Mouse (Mus musculus) megakaryocyte, embryonic 14.5 days (primary cell): Measurements from ENCODE around the gene Gtf2f1. TPM values are rescaled to one million over a fixed set of nuclear protein-coding genes. Genes with fewer than 3 reads are reported as not detected.

ENCODE experiments used
- H3K27me3 ChIP-seq: replicated peaks from 2 replicates; pipeline ENCODE3; 2012; ENCODE audit warnings: inconsistent platforms
- H3K36me3 ChIP-seq: replicated peaks from 2 replicates; pipeline ENCODE3; 2012; ENCODE audit warnings: low read length, inconsistent platforms, mixed read lengths
- H3K4me1 ChIP-seq: 2 replicates; pipeline ENCODE4 v1.6.1; 2012; ENCODE audit warnings: inconsistent platforms
- H3K4me3 ChIP-seq: replicated peaks from 2 replicates; pipeline ENCODE3; 2012; ENCODE audit warnings: moderate library complexity, mild to moderate bottlenecking, inconsistent platforms
- H3K9me3 ChIP-seq: 2 replicates; pipeline ENCODE4 v1.6.1; 2012; ENCODE audit warnings: inconsistent platforms
- FLI1 ChIP-seq: IDR thresholded peaks from 2 replicates; pipeline ENCODE4 v1.6.1; 2012; ENCODE audit warnings: low read length, inconsistent platforms, mixed read lengths
- GATA1 ChIP-seq: IDR thresholded peaks from 3 replicates; pipeline ENCODE4 v1.6.1; 2012; ENCODE audit warnings: mixed read lengths, low read length, inconsistent platforms, borderline replicate concordance
- polyA plus RNA-seq: library from polyadenylated mRNA; stranded (reverse); fragments of >175 nt; gene quantifications from 2 replicates; pipeline ENCODE4 v1.2.3, GENCODE M21; 2012; ENCODE audit warnings: low replicate concordance; ENCODE audit not compliant: insufficient read depth

Gtf2f1 gene
- polyA plus RNA-seq, 1 experiment: 154 TPM

GRCm38 (mm10) chr17:56976531-56977390, 34.3 kb downstream of the Gtf2f1 start:
- Histone ChIP-seq H3K27me3 (peaks cover 22% of the 10 kb centered on the region), H3K4me3 (no peak overlapping the region), H3K9me3 (no peaks in the 10 kb centered on the region), H3K4me1 (peaks cover 38% of the 10 kb centered on the region), H3K36me3 (no peaks in the 10 kb centered on the region)
- TF ChIP-seq FLI1 (no peak), GATA1 (no peak)

GRCm38 (mm10) chr17:56975391-56975790, 35.7 kb downstream of the Gtf2f1 start:
- TF ChIP-seq GATA1: no peak
- no peak for TF ChIP-seq FLI1
- H3K4me1 ChIP-seq: peaks cover 38% of the 10 kb centered on the region
- no peak overlapping the region for H3K4me3 ChIP-seq
- H3K9me3 ChIP-seq: no peaks in the 10 kb centered on the region
- H3K36me3 ChIP-seq: no peaks in the 10 kb centered on the region
- H3K27me3 ChIP-seq: peaks cover 28% of the 10 kb centered on the region

- Histone ChIP-seq H3K4me1 (peaks cover 31% of the 10 kb centered on the region), H3K36me3 (no peaks in the 10 kb centered on the region), H3K27me3 (peaks cover 33% of the 10 kb centered on the region), H3K9me3 (no peaks in the 10 kb centered on the region), H3K4me3 (no peak overlapping the region)
- no peak for TF ChIP-seq GATA1
- no peak for TF ChIP-seq FLI1
Measured at GRCm38 (mm10) chr17:56974708-56975240, 36.3 kb downstream of the Gtf2f1 start.

GRCm38 (mm10) chr17:56973956-56974707, 37.0 kb downstream of the Gtf2f1 start:
- H3K9me3 ChIP-seq: no peaks in the 10 kb centered on the region

GRCm38 (mm10) chr17:56970081-56970480, 41.0 kb downstream of the Gtf2f1 start:
- Histone ChIP-seq H3K36me3 (no peaks in the 10 kb centered on the region), H3K4me1 (no peaks in the 10 kb centered on the region), H3K27me3 (peaks cover 25% of the 10 kb centered on the region), H3K4me3 (no peak overlapping the region), H3K9me3 (no peaks in the 10 kb centered on the region)
- no peak for TF ChIP-seq GATA1
- no peak for TF ChIP-seq FLI1

More at GRCm38 (mm10) chr17:56973956-56974707, 37.0 kb downstream of the Gtf2f1 start:
- TF ChIP-seq FLI1: no peak
- no peak for TF ChIP-seq GATA1
- Histone ChIP-seq H3K4me3 (no peak overlapping the region), H3K27me3 (peaks cover 37% of the 10 kb centered on the region), H3K4me1 (peaks cover 25% of the 10 kb centered on the region), H3K36me3 (no peaks in the 10 kb centered on the region)

GRCm38 (mm10) chr17:56969321-56969720, 41.8 kb downstream of the Gtf2f1 start:
- Histone ChIP-seq H3K27me3 (peaks cover 27% of the 10 kb centered on the region), H3K4me1 (no peaks in the 10 kb centered on the region), H3K36me3 (no peaks in the 10 kb centered on the region), H3K4me3 (no peak overlapping the region), H3K9me3 (no peaks in the 10 kb centered on the region)
- no peak for TF ChIP-seq FLI1
- no peak for TF ChIP-seq GATA1

GRCm38 (mm10) chr17:56963646-56964045, 47.4 kb downstream of the Gtf2f1 start:
- peaks cover 13% of the 10 kb centered on the region for H3K4me1 ChIP-seq
- no peaks in the 10 kb centered on the region for H3K36me3 ChIP-seq
- peaks cover 48% of the 10 kb centered on the region for H3K27me3 ChIP-seq
- H3K9me3 ChIP-seq: peaks cover 5% of the 10 kb centered on the region
- no peak for TF ChIP-seq FLI1
- no peak for TF ChIP-seq GATA1
- H3K4me3 ChIP-seq: no peak overlapping the region

- H3K9me3 ChIP-seq: peaks cover 5% of the 10 kb centered on the region
- no peak for TF ChIP-seq FLI1
- no peak for TF ChIP-seq GATA1
- no peaks in the 10 kb centered on the region for H3K36me3 ChIP-seq
- peaks cover 20% of the 10 kb centered on the region for H3K4me1 ChIP-seq
- H3K27me3 ChIP-seq: peaks cover 53% of the 10 kb centered on the region
- H3K4me3 ChIP-seq: peak overlapping the region; percentile 24
Measured at GRCm38 (mm10) chr17:56962642-56963405, 48.3 kb downstream of the Gtf2f1 start.

GRCm38 (mm10) chr17:56961880-56962279, 49.2 kb downstream of the Gtf2f1 start:
- peaks cover 53% of the 10 kb centered on the region for H3K27me3 ChIP-seq
- H3K9me3 ChIP-seq: peaks cover 5% of the 10 kb centered on the region
- no peak overlapping the region for H3K4me3 ChIP-seq
- H3K36me3 ChIP-seq: no peaks in the 10 kb centered on the region
- TF ChIP-seq FLI1 (no peak), GATA1 (no peak)
- peaks cover 28% of the 10 kb centered on the region for H3K4me1 ChIP-seq
